Mouse (Mus musculus) small intestine, adult 2 months (tissue): ENCODE measurements at regions not wholly inside any gene's neighbourhood (a gene's known extent, or its start where the extent isn't known, plus 50 kb on each side); places are given as distances from the start of the nearest gene placed in this dataset.

Source experiments
- CTCF ChIP-seq: fragments of 200-500 bp; IDR thresholded peaks from 2 replicates; pipeline ENCODE4 v1.5.1; 2012; ENCODE audit warnings: low read depth, mild to moderate bottlenecking, control low read depth, inconsistent platforms, low read length, moderate library complexity, mixed read lengths; ENCODE audit not compliant: insufficient replicate concordance, insufficient read length; ENCODE audit errors: extremely low read depth
- POLR2A ChIP-seq: fragments of 200-500 bp; IDR thresholded peaks from 2 replicates; pipeline ENCODE4 v1.6.1; 2012; ENCODE audit warnings: low read depth, mild to moderate bottlenecking, control low read depth, inconsistent platforms, low read length, moderate library complexity

DNA sequence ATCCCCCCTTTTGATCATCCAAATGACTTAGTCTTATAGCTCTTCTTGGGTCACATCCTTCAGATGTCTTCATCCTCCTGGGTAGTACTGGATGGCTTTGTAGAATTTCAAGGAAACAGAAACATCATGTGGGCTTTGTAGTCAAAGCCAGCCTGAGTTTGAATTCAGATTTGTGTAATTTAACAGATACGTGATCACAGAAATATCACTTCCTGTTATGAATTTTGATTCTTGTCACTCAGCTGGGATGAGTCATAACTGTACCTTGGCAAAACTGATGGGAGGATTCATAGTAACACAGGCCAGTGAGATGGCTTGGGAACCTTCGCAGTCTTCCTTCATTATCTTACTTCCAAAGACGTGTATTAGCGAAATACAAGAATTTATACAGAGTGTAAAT lies 222.2 kb upstream of the 4930412O13Rik start:
- TF ChIP-seq CTCF (no peak), POLR2A (no peak)
